Mouse (Mus musculus): ENCODE measurements around the gene Gm27021. TPM values are rescaled to one million over a fixed set of nuclear protein-coding genes. Genes with fewer than 3 reads are reported as not detected.
A peak's percentile ranks its signal among the peaks of the same experiment; 100 is the strongest.

The Gm27021 gene
- total RNA-seq, 2 experiments from 2014 or later: 0.51 TPM; not detected in 1

GRCm38 (mm10) chr8:120607460-120607859 lies 60.4 kb downstream of the Gm27021 start:
- no peak for DNase-seq (ENCODE audit: low spot score in 2 of 2)

- no peak for DNase-seq (ENCODE audit: low spot score in 2 of 2)
Measured at GRCm38 (mm10) chr8:120602672-120603071, 65.2 kb downstream of the Gm27021 start.

- peak; percentile 87 to 89 for DNase-seq (ENCODE audit: low spot score in 2 of 2)
Measured at GRCm38 (mm10) chr8:120599504-120599903, 68.4 kb downstream of the Gm27021 start.

GRCm38 (mm10) chr8:120598579-120598978 lies 69.3 kb downstream of the Gm27021 start:
- peak; percentile 78 to 84 for DNase-seq (ENCODE audit: low spot score in 2 of 2)

- DNase-seq (ENCODE audit: low spot score in 2 of 2): peak; percentile 52 to 67
Measured at GRCm38 (mm10) chr8:120595963-120596362, 71.9 kb downstream of the Gm27021 start.

GRCm38 (mm10) chr8:120594571-120594970 lies 73.3 kb downstream of the Gm27021 start:
- no peak for DNase-seq (ENCODE audit: low spot score in 2 of 2)

- peak in 1 of 2 experiments; percentile 52 for DNase-seq (ENCODE audit: low spot score in 2 of 2)
Measured at GRCm38 (mm10) chr8:120591587-120592292, 76.1 kb downstream of the Gm27021 start.

- DNase-seq (ENCODE audit: low spot score in 2 of 2): no peak
Measured at GRCm38 (mm10) chr8:120589921-120590320, 78.0 kb downstream of the Gm27021 start.

GRCm38 (mm10) chr8:120588908-120589771 lies 78.7 kb downstream of the Gm27021 start, which contains the start of gene Gins2:
Gene Gins2 (minus strand): TSS chr8:120589304.
- DNase-seq (ENCODE audit: low spot score in 2 of 2): peak; percentile 98 to 99

GRCm38 (mm10) chr8:120585521-120585920 lies 82.4 kb downstream of the Gm27021 start:
- DNase-seq (ENCODE audit: low spot score in 2 of 2): no peak

- DNase-seq (ENCODE audit: low spot score in 2 of 2): no peak
Measured at GRCm38 (mm10) chr8:120581811-120582210, 86.1 kb downstream of the Gm27021 start.

- DNase-seq (ENCODE audit: low spot score in 2 of 2): no peak
Measured at GRCm38 (mm10) chr8:120581329-120581728, 86.5 kb downstream of the Gm27021 start.

- peak; percentile 38 to 49 for DNase-seq (ENCODE audit: low spot score in 2 of 2)
Measured at GRCm38 (mm10) chr8:120580336-120581000, 87.4 kb downstream of the Gm27021 start.

- DNase-seq (ENCODE audit: low spot score in 2 of 2): no peak
Measured at GRCm38 (mm10) chr8:120577821-120578220, 90.1 kb downstream of the Gm27021 start.

GRCm38 (mm10) chr8:120575801-120576200 lies 92.1 kb downstream of the Gm27021 start:
- no peak for DNase-seq (ENCODE audit: low spot score in 2 of 2)

GRCm38 (mm10) chr8:120574941-120575340 lies 92.9 kb downstream of the Gm27021 start:
- no peak for DNase-seq (ENCODE audit: low spot score in 2 of 2)

- DNase-seq (ENCODE audit: low spot score in 2 of 2): no peak
Measured at GRCm38 (mm10) chr8:120573866-120574265, 94.0 kb downstream of the Gm27021 start.

GRCm38 (mm10) chr8:120572534-120572933 lies 95.3 kb downstream of the Gm27021 start:
- DNase-seq (ENCODE audit: low spot score in 2 of 2): peak in 1 of 2 experiments; percentile 71

GRCm38 (mm10) chr8:120571561-120571960 lies 96.3 kb downstream of the Gm27021 start:
- DNase-seq (ENCODE audit: low spot score in 2 of 2): no peak

- DNase-seq (ENCODE audit: low spot score in 2 of 2): peak; percentile 86 to 88
Measured at GRCm38 (mm10) chr8:120569939-120570715, 97.8 kb downstream of the Gm27021 start.

- DNase-seq (ENCODE audit: low spot score in 2 of 2): no peak
Measured at GRCm38 (mm10) chr8:120569123-120569522, 98.8 kb downstream of the Gm27021 start.
